Mouse (Mus musculus) left cerebral cortex, postnatal 36 days (tissue): Measurements from ENCODE around the gene Tedc2. TPM values are rescaled to one million over a fixed set of nuclear protein-coding genes. Genes with fewer than 3 reads are reported as not detected.

Experiments
- microRNA-seq: library from miRNA; unstranded; fragments of <30 nt; microRNA quantifications from one replicate; pipeline ENCODE4 v1.2.0, GENCODE M21; 2022
- total RNA-seq, 2 experiments: library from RNA; stranded (reverse); gene quantifications; 2 replicates each; pipeline ENCODE4 v1.2.3; 2021

Tedc2 gene
- total RNA-seq, 2 experiments from 2014 or later = 9.4 to 14.2 TPM

Small RNA genes within 50 kb of the gene (microRNA-seq; reads per million reads assigned to microRNA genes)
- gene Mir5134 (2.3 reads per million), gene Mir6965 (not detected)

Other genes starting within 250 kb of the Tedc2 start
- under 1 TPM; 0.20 to 0.68 TPM for gene Prss30, start 240.3 kb downstream of the Tedc2 start, total RNA-seq
- 1 to 10 TPM; 1.2 to 1.8 TPM for gene Prss22, start 222.8 kb downstream of the Tedc2 start, total RNA-seq
- not detected for gene Prss27, start 182.7 kb downstream of the Tedc2 start, total RNA-seq
- 10 to 100 TPM; 23.6 to 24.8 TPM for gene Kctd5, start 147.4 kb downstream of the Tedc2 start, total RNA-seq
- gene Pdpk1, start 69.9 kb downstream of the Tedc2 start, total RNA-seq = 100 to 1,000 TPM; 107 to 110 TPM
- gene Amdhd2, start 57.1 kb downstream of the Tedc2 start, total RNA-seq = 10 to 100 TPM; 29.1 to 29.5 TPM
- 1,000 to 10,000 TPM; 1,241 to 1,448 TPM for gene Atp6v0c, start 51.1 kb downstream of the Tedc2 start, total RNA-seq
- gene Tbc1d24, start 15.3 kb downstream of the Tedc2 start, total RNA-seq = 10 to 100 TPM; 64.4 to 65.5 TPM
- gene Ntn3, start 11.3 kb downstream of the Tedc2 start, total RNA-seq = 10 to 100 TPM; 10.0 to 10.4 TPM
- gene Ccnf, start 30.6 kb upstream of the Tedc2 start, total RNA-seq = 1 to 10 TPM; 4.9 to 5.4 TPM
- 1 to 10 TPM in 1 of 2 experiments, under 1 TPM in 1; 0.72 to 1.1 TPM for gene Abca17, start 130.2 kb upstream of the Tedc2 start, total RNA-seq
- 10 to 100 TPM; 79.2 to 79.9 TPM for gene Abca3, start 131.1 kb upstream of the Tedc2 start, total RNA-seq
- 100 to 1,000 TPM; 125 to 132 TPM for gene Rnps1, start 193.7 kb upstream of the Tedc2 start, total RNA-seq
- 10 to 100 TPM; 26.7 to 30.3 TPM for gene Eci1, start 205.8 kb upstream of the Tedc2 start, total RNA-seq
- gene Dnase1l2, start 222.3 kb upstream of the Tedc2 start, total RNA-seq = 1 to 10 TPM; 3.2 to 7.2 TPM
- gene E4f1, start 249.5 kb upstream of the Tedc2 start, total RNA-seq = 10 to 100 TPM; 26.2 to 40.9 TPM
- 10 to 100 TPM; 60.4 to 75.1 TPM for gene Pgp, start 249.5 kb upstream of the Tedc2 start, total RNA-seq